10 mouse cellular contexts compared by ENCODE assay signal in genomic region chr2:30724521-30724920, GRCm38 (mm10).
DNase-seq lines count a peak whose midpoint lies in the region; ATAC-seq lines count a peak whose summit lies in the region.
"Had no signal": no experiment of that assay in that cellular context is flagged by ENCODE, and none has a peak within 500 bp of the region (broad histone marks: within the 10 kb centered on the region; RNA-seq: fewer than 3 reads in every experiment).

No protein-coding gene starts in this region.

- peaks cover 71% of the 10 kb centered on the region for H3K4me1 ChIP-seq in heart, embryonic 10.5 days
- H3K4me1 ChIP-seq in embryonic facial prominence, embryonic 10.5 days = peaks cover 73% of the 10 kb centered on the region
- H3K4me1 ChIP-seq in forebrain, embryonic 16.5 days (replicated peaks; ENCODE audit: control insufficient read depth, insufficient read depth, low read length) = peaks cover 67% of the 10 kb centered on the region
- H3K4me1 ChIP-seq in limb, embryonic 12.5 days (replicated peaks) = peaks cover 67% of the 10 kb centered on the region

- H3K4me2 ChIP-seq in forebrain, embryonic 16.5 days (ENCODE audit: low read length) = no peak overlapping the region
- no peak overlapping the region for H3K4me2 ChIP-seq in limb, embryonic 12.5 days

- H3K9ac ChIP-seq in forebrain, embryonic 16.5 days (replicated peaks; ENCODE audit: low read depth, low read length) = peak overlapping the region; percentile 66; the same call in 1 of the 2 replicates
- 0 out of 2 replicates have a peak overlapping the region, but pooled peaks have one; percentile 46 for H3K9ac ChIP-seq in limb, embryonic 12.5 days (replicated peaks)
- H3K9ac ChIP-seq: embryonic facial prominence, embryonic 15.5 days had no signal

- no peak overlapping the region for H3K4me3 ChIP-seq in heart, embryonic 10.5 days
- no peak overlapping the region for H3K4me3 ChIP-seq in embryonic facial prominence, embryonic 10.5 days
- no peak overlapping the region for H3K4me3 ChIP-seq in forebrain, embryonic 16.5 days (replicated peaks; ENCODE audit: low read length)
- no peak overlapping the region for H3K4me3 ChIP-seq in limb, embryonic 12.5 days (replicated peaks)

- no peak for DNase-seq in heart, embryonic 10.5 days (ENCODE audit: low spot score)
- no peak for DNase-seq in heart, adult 8-10 months (ENCODE audit: low spot score)
- no peak for DNase-seq in embryonic facial prominence, embryonic 10.5 days (ENCODE audit: low spot score)
- DNase-seq in thymus, postnatal 36 days = no peak
- DNase-seq in liver = no peak
- DNase-seq in right cerebral cortex, adult 2 months (ENCODE audit: low spot score in 2 of 2) = no peak
- DNase-seq: lung, adult 18-20 months had no signal

- ATAC-seq in forebrain, embryonic 16.5 days = no peak
- no peak for ATAC-seq in limb, embryonic 12.5 days (ENCODE audit: insufficient number of reproducible peaks, insufficient read depth, low FRiP score, low TSS enrichment, low read depth)

- no peaks in the 10 kb centered on the region for H3K36me3 ChIP-seq in heart, embryonic 10.5 days
- no peaks in the 10 kb centered on the region for H3K36me3 ChIP-seq in embryonic facial prominence, embryonic 10.5 days (replicated peaks)
- no peaks in the 10 kb centered on the region for H3K36me3 ChIP-seq in forebrain, embryonic 16.5 days (ENCODE audit: control insufficient read depth, insufficient read depth)
- H3K36me3 ChIP-seq in limb, embryonic 12.5 days = no peaks in the 10 kb centered on the region
- H3K36me3 ChIP-seq: embryonic facial prominence, embryonic 15.5 days had no signal

- peak overlapping the region; percentile 86 for H3K27ac ChIP-seq in heart, embryonic 10.5 days
- H3K27ac ChIP-seq in embryonic facial prominence, embryonic 10.5 days (replicated peaks) = peak overlapping the region; percentile 99
- H3K27ac ChIP-seq in forebrain, embryonic 16.5 days (ENCODE audit: low read length) = peak overlapping the region; percentile 95
- H3K27ac ChIP-seq in limb, embryonic 12.5 days = peak overlapping the region; percentile 36

- no peaks in the 10 kb centered on the region for H3K27me3 ChIP-seq in heart, embryonic 10.5 days (ENCODE audit: insufficient read depth, poor library complexity, severe bottlenecking)
- H3K27me3 ChIP-seq in embryonic facial prominence, embryonic 10.5 days (replicated peaks; ENCODE audit: low read depth, poor library complexity, severe bottlenecking) = no peaks in the 10 kb centered on the region; the same call in 1 of the 2 replicates
- no peaks in the 10 kb centered on the region for H3K27me3 ChIP-seq in forebrain, embryonic 16.5 days (replicated peaks; ENCODE audit: control insufficient read depth, insufficient read depth, low read length)
- no peaks in the 10 kb centered on the region; the same call in 1 of the 2 replicates for H3K27me3 ChIP-seq in limb, embryonic 12.5 days
- H3K27me3 ChIP-seq: embryonic facial prominence, embryonic 15.5 days had no signal

- no peaks in the 10 kb centered on the region for H3K9me3 ChIP-seq in heart, embryonic 10.5 days
- H3K9me3 ChIP-seq in embryonic facial prominence, embryonic 10.5 days = no peaks in the 10 kb centered on the region
- no peaks in the 10 kb centered on the region for H3K9me3 ChIP-seq in forebrain, embryonic 16.5 days (ENCODE audit: control insufficient read depth, low read length)
- no peaks in the 10 kb centered on the region for H3K9me3 ChIP-seq in limb, embryonic 12.5 days
- H3K9me3 ChIP-seq: embryonic facial prominence, embryonic 15.5 days had no signal

Comparison
In these comparisons a context has a peak if more than half of its experiments do, and no peak if none do; other contexts are left out.
1. H3K27ac ChIP-seq: peak in every context shown above with its lines; median percentile 99 in embryonic facial prominence, embryonic 10.5 days; 95 in forebrain, embryonic 16.5 days; 86 in heart, embryonic 10.5 days; 36 in limb, embryonic 12.5 days.